Mouse (Mus musculus) midbrain, embryonic 11.5 days (tissue): Measurements from ENCODE around the gene Pwwp2b. TPM values are rescaled to one million over a fixed set of nuclear protein-coding genes. Genes with fewer than 3 reads are reported as not detected.

ENCODE experiments used
- ATAC-seq: fragments of 200-750 bp; cut with Nextera tagmentation; 2 replicates; pipeline ENCODE4 v1.8.0; 2017; ENCODE audit warnings: moderate TSS enrichment, moderate library complexity; ENCODE audit not compliant: low FRiP score
- DNase-seq: peaks from one replicate; pipeline ENCODE4 v3.0.0; 2015; ENCODE audit warnings: low spot score; ENCODE audit errors: missing footprints
- H3K27ac ChIP-seq: fragments of 300-500 bp; sonication (generic); 2 replicates; pipeline ENCODE4 v1.5.1; 2014; ENCODE audit warnings: low read depth, low read length
- H3K27me3 ChIP-seq: fragments of 300-500 bp; sonication (generic); 2 replicates; pipeline ENCODE4 v1.6.1; 2014; ENCODE audit warnings: mild to moderate bottlenecking, low read length, moderate library complexity, mixed read lengths; ENCODE audit not compliant: control insufficient read depth, insufficient read depth
- H3K36me3 ChIP-seq: fragments of 300-500 bp; sonication (generic); 2 replicates; pipeline ENCODE4 v1.6.1; 2014; ENCODE audit warnings: mild to moderate bottlenecking, low read length, moderate library complexity, mixed read lengths; ENCODE audit not compliant: control insufficient read depth, insufficient read depth
- H3K4me1 ChIP-seq: fragments of 300-500 bp; sonication (generic); 2 replicates; pipeline ENCODE4 v1.6.1; 2014; ENCODE audit warnings: low read length; ENCODE audit not compliant: control insufficient read depth, insufficient read depth
- H3K4me2 ChIP-seq: fragments of 300-500 bp; sonication (generic); 2 replicates; pipeline ENCODE4 v1.6.1; 2014; ENCODE audit warnings: mild to moderate bottlenecking, moderate library complexity
- H3K4me3 ChIP-seq: fragments of 300-500 bp; sonication (generic); 2 replicates; pipeline ENCODE4 v1.5.1; 2014; ENCODE audit warnings: low read depth, low read length
- H3K9ac ChIP-seq: fragments of 300-500 bp; sonication (generic); 2 replicates; pipeline ENCODE4 v1.6.1; 2014; ENCODE audit warnings: low read length
- H3K9me3 ChIP-seq: fragments of 300-500 bp; sonication (generic); 2 replicates; pipeline ENCODE4 v1.6.1; 2016; ENCODE audit warnings: low read length; ENCODE audit not compliant: control insufficient read depth
- WGBS: fragments of 180-500 bp; shearing (Covaris S2); extraction: QIAGEN DNeasy Blood & Tissue Kit; methylation state at CpG from one replicate; pipeline ENCODE4 v1.1.7; 2014; 5-methylcytosine and 5-hydroxymethylcytosine counted together
- polyA plus RNA-seq: library from polyadenylated mRNA; unstranded; fragments of >200 nt; fragmentation: Nextera tagmentation; extraction: Ambion mirVana; gene quantifications from 2 replicates; pipeline ENCODE4 v1.2.1, GENCODE M21; 2014

Gene Pwwp2b
- polyA plus RNA-seq, 1 experiment from 2014 or later, result 3.3 TPM

- no peak overlapping the region for H3K4me2 ChIP-seq
- ATAC-seq (no peak), DNase-seq (no peak)
- no peaks in the 10 kb centered on the region for H3K27me3 ChIP-seq
- peaks cover 9% of the 10 kb centered on the region; the same call in 1 of the 2 replicates for H3K4me1 ChIP-seq
- no peak overlapping the region for H3K4me3 ChIP-seq
- 83% methylated on average over 3 of the region's 3 CpGs for WGBS
- no peak overlapping the region for H3K9ac ChIP-seq
- H3K9me3 ChIP-seq, result no peaks in the 10 kb centered on the region
- H3K36me3 ChIP-seq, result no peaks in the 10 kb centered on the region
- H3K27ac ChIP-seq, result no peak overlapping the region
Observed at GRCm38 (mm10) chr7:139214160-139214559, 34.1 kb upstream of the Pwwp2b start.

GRCm38 (mm10) chr7:139214596-139215340, 33.5 kb upstream of the Pwwp2b start:
- H3K27ac ChIP-seq, result no peak overlapping the region
- no peak for DNase-seq
- H3K4me2 ChIP-seq, result no peak overlapping the region
- no peak overlapping the region for H3K9ac ChIP-seq
- H3K27me3 ChIP-seq, result no peaks in the 10 kb centered on the region
- no peak for ATAC-seq
- no peaks in the 10 kb centered on the region for H3K9me3 ChIP-seq
- peaks cover 9% of the 10 kb centered on the region; the same call in 1 of the 2 replicates for H3K4me1 ChIP-seq
- no peak overlapping the region for H3K4me3 ChIP-seq
- WGBS, result 80% methylated on average over 13 of the region's 14 CpGs
- H3K36me3 ChIP-seq, result no peaks in the 10 kb centered on the region

- no peaks in the 10 kb centered on the region for H3K9me3 ChIP-seq
- H3K4me1 ChIP-seq, result peaks cover 9% of the 10 kb centered on the region; the same call in 1 of the 2 replicates
- no peak overlapping the region for H3K4me3 ChIP-seq
- WGBS, result 79% methylated on average over 1 of the region's 1 CpGs
- DNase-seq (no peak), ATAC-seq (no peak)
- H3K4me2 ChIP-seq, result no peak overlapping the region
- no peaks in the 10 kb centered on the region for H3K36me3 ChIP-seq
- no peaks in the 10 kb centered on the region for H3K27me3 ChIP-seq
- H3K9ac ChIP-seq, result no peak overlapping the region
- H3K27ac ChIP-seq, result no peak overlapping the region
Observed at GRCm38 (mm10) chr7:139215516-139215915, 32.8 kb upstream of the Pwwp2b start.

- no peaks in the 10 kb centered on the region for H3K9me3 ChIP-seq
- no peak overlapping the region for H3K4me2 ChIP-seq
- ATAC-seq (no peak), DNase-seq (no peak)
- no peak overlapping the region for H3K4me3 ChIP-seq
- 91% methylated on average over 7 of the region's 7 CpGs for WGBS
- no peak overlapping the region for H3K9ac ChIP-seq
- H3K36me3 ChIP-seq, result no peaks in the 10 kb centered on the region
- H3K27ac ChIP-seq, result no peak overlapping the region
- H3K4me1 ChIP-seq, result peaks cover 9% of the 10 kb centered on the region; the same call in 1 of the 2 replicates
- no peaks in the 10 kb centered on the region for H3K27me3 ChIP-seq
Observed at GRCm38 (mm10) chr7:139215946-139216345, 32.3 kb upstream of the Pwwp2b start.

- Histone ChIP-seq H3K4me3 (no peak overlapping the region), H3K27me3 (no peaks in the 10 kb centered on the region), H3K9ac (no peak overlapping the region), H3K9me3 (no peaks in the 10 kb centered on the region), H3K36me3 (no peaks in the 10 kb centered on the region), H3K4me2 (no peak overlapping the region), H3K27ac (no peak overlapping the region), H3K4me1 (peaks cover 9% of the 10 kb centered on the region; the same call in 1 of the 2 replicates)
- no peak for DNase-seq
- no peak for ATAC-seq
- 94% methylated on average over 9 of the region's 9 CpGs for WGBS
Observed at GRCm38 (mm10) chr7:139216464-139216863, 31.8 kb upstream of the Pwwp2b start.

GRCm38 (mm10) chr7:139217046-139217445, 31.2 kb upstream of the Pwwp2b start:
- H3K27me3 ChIP-seq, result no peaks in the 10 kb centered on the region
- no peak overlapping the region for H3K4me2 ChIP-seq
- no peak overlapping the region for H3K4me3 ChIP-seq
- H3K9me3 ChIP-seq, result no peaks in the 10 kb centered on the region
- H3K4me1 ChIP-seq, result peaks cover 8% of the 10 kb centered on the region; the same call in 1 of the 2 replicates
- no peaks in the 10 kb centered on the region for H3K36me3 ChIP-seq
- WGBS, result 86% methylated on average over 7 of the region's 7 CpGs
- H3K9ac ChIP-seq, result no peak overlapping the region
- no peak for DNase-seq
- H3K27ac ChIP-seq, result no peak overlapping the region
- no peak for ATAC-seq

- 86% methylated on average over 6 of the region's 6 CpGs for WGBS
- Histone ChIP-seq H3K4me2 (no peak overlapping the region), H3K27me3 (no peaks in the 10 kb centered on the region), H3K9ac (no peak overlapping the region), H3K9me3 (no peaks in the 10 kb centered on the region), H3K36me3 (no peaks in the 10 kb centered on the region), H3K4me1 (0 out of 2 replicates have a peak, but pooled peaks cover 3% of the 10 kb centered on the region), H3K4me3 (no peak overlapping the region), H3K27ac (no peak overlapping the region)
- ATAC-seq, result no peak
- DNase-seq, result no peak
Observed at GRCm38 (mm10) chr7:139218641-139219415, 29.5 kb upstream of the Pwwp2b start.

- H3K4me2 ChIP-seq, result no peak overlapping the region
- no peak overlapping the region for H3K4me3 ChIP-seq
- 90% methylated on average over 5 of the region's 5 CpGs for WGBS
- H3K9ac ChIP-seq, result no peak overlapping the region
- H3K9me3 ChIP-seq, result no peaks in the 10 kb centered on the region
- H3K27ac ChIP-seq, result no peak overlapping the region
- 0 out of 2 replicates have a peak, but pooled peaks cover 3% of the 10 kb centered on the region for H3K4me1 ChIP-seq
- H3K27me3 ChIP-seq, result no peaks in the 10 kb centered on the region
- no peaks in the 10 kb centered on the region for H3K36me3 ChIP-seq
- ATAC-seq, result no peak
- DNase-seq, result no peak
Observed at GRCm38 (mm10) chr7:139219486-139219885, 28.8 kb upstream of the Pwwp2b start.

GRCm38 (mm10) chr7:139220303-139220702, 28.0 kb upstream of the Pwwp2b start:
- Histone ChIP-seq H3K36me3 (no peaks in the 10 kb centered on the region), H3K27me3 (no peaks in the 10 kb centered on the region), H3K4me2 (no peak overlapping the region), H3K9me3 (no peaks in the 10 kb centered on the region), H3K27ac (no peak overlapping the region), H3K4me3 (no peak overlapping the region), H3K9ac (no peak overlapping the region), H3K4me1 (0 out of 2 replicates have a peak, but pooled peaks cover 3% of the 10 kb centered on the region)
- WGBS, result 40% methylated on average over 2 of the region's 2 CpGs
- DNase-seq (no peak), ATAC-seq (no peak)
